Mouse (Mus musculus) megakaryocyte, embryonic 14.5 days (primary cell): ENCODE data around the gene Chd9. TPM values are rescaled to one million over a fixed set of nuclear protein-coding genes. Genes with fewer than 3 reads are reported as not detected.
A peak's percentile ranks its signal among the peaks of the same experiment; 100 is the strongest.

Experiments used
- H3K27me3 ChIP-seq: replicated peaks from 2 replicates; pipeline ENCODE3; 2012; ENCODE audit warnings: inconsistent platforms
- H3K36me3 ChIP-seq: replicated peaks from 2 replicates; pipeline ENCODE3; 2012; ENCODE audit warnings: low read length, inconsistent platforms, mixed read lengths
- H3K4me1 ChIP-seq: 2 replicates; pipeline ENCODE4 v1.6.1; 2012; ENCODE audit warnings: inconsistent platforms
- H3K4me3 ChIP-seq: replicated peaks from 2 replicates; pipeline ENCODE3; 2012; ENCODE audit warnings: moderate library complexity, mild to moderate bottlenecking, inconsistent platforms
- H3K9me3 ChIP-seq: 2 replicates; pipeline ENCODE4 v1.6.1; 2012; ENCODE audit warnings: inconsistent platforms
- FLI1 ChIP-seq: IDR thresholded peaks from 2 replicates; pipeline ENCODE4 v1.6.1; 2012; ENCODE audit warnings: low read length, inconsistent platforms, mixed read lengths
- GATA1 ChIP-seq: IDR thresholded peaks from 3 replicates; pipeline ENCODE4 v1.6.1; 2012; ENCODE audit warnings: mixed read lengths, low read length, inconsistent platforms, borderline replicate concordance
- polyA plus RNA-seq: library from polyadenylated mRNA; stranded (reverse); fragments of >175 nt; gene quantifications from 2 replicates; pipeline ENCODE4 v1.2.3, GENCODE M21; 2012; ENCODE audit warnings: low replicate concordance; ENCODE audit not compliant: insufficient read depth

Chd9 gene
- polyA plus RNA-seq, 1 experiment: 0.65 TPM

DNA sequence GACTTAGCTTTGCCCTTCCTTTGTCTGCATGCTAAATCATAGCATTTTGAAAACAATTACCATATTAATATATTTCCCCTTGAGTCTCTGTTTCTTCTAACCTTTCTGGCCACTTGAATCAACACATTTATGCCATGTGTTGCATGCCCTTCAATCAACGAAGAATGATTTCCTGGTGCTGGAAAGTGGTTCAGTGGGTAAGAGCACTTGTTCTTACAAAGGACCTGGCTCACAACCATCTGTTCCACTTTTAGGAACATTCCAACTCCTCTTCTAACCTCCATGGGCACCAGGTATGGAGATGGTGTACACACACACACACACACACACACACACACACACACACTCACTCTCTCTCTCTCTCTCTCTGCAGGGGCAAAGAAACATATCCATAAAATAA is 210.5 kb downstream of the Chd9 start:
- Histone ChIP-seq H3K36me3 (peaks cover 93% of the 10 kb centered on the region), H3K4me3 (no peak overlapping the region), H3K9me3 (no peaks in the 10 kb centered on the region), H3K27me3 (no peaks in the 10 kb centered on the region), H3K4me1 (no peaks in the 10 kb centered on the region)
- TF ChIP-seq GATA1 (no peak), FLI1 (no peak)

- no peaks in the 10 kb centered on the region for H3K9me3 ChIP-seq
- TF ChIP-seq GATA1 (no peak), FLI1 (no peak)
- H3K4me3 ChIP-seq: no peak overlapping the region
- H3K27me3 ChIP-seq: no peaks in the 10 kb centered on the region
- H3K4me1 ChIP-seq: no peaks in the 10 kb centered on the region
- H3K36me3 ChIP-seq: peaks cover 90% of the 10 kb centered on the region
Observed at GRCm38 (mm10) chr8:91046370-91046769, 218.2 kb downstream of the Chd9 start.

DNA sequence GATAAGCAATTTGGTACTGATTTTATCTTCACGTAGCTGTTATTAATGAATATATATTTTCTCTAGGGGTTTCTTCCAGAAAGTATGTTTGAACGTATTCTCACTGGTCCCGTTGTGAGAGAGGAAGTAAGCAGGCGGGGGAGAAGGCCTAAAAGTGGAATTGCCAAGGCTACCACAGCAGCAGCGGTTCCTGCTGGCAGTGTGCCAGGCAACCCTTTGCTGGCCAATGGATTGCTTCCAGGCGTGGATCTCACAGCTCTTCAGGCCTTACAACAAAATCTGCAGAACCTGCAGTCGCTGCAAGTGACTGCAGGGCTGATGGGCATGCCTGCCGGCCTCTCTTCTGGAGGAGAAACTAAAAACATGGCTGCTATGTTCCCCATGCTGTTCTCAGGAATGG is 222.9 kb downstream of the Chd9 start:
- no peaks in the 10 kb centered on the region for H3K27me3 ChIP-seq
- TF ChIP-seq GATA1 (no peak), FLI1 (no peak)
- no peak overlapping the region for H3K4me3 ChIP-seq
- peaks cover 90% of the 10 kb centered on the region for H3K36me3 ChIP-seq
- H3K4me1 ChIP-seq: no peaks in the 10 kb centered on the region
- H3K9me3 ChIP-seq: no peaks in the 10 kb centered on the region

DNA sequence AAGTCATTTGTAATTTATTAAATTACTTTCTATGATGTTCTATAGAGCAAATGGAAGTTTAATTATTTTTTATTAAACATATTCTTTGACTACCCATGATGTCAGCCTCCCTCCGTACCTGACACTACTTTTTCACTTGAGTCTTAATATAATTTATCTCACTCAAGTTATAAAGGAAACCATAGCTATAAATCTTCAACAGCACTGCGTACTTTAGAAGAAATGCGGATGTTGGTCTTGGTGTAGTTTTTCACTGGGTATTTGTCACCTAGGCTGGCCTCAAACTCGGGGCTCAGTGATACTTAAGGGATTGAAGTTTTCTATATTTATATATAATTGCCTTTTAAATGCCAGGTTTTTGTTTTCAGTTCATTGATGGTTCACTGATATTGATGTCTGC is 226.3 kb downstream of the Chd9 start:
- Histone ChIP-seq H3K36me3 (peaks cover 75% of the 10 kb centered on the region), H3K27me3 (no peaks in the 10 kb centered on the region), H3K4me1 (peaks cover 16% of the 10 kb centered on the region), H3K9me3 (no peaks in the 10 kb centered on the region), H3K4me3 (no peak overlapping the region)
- no peak for TF ChIP-seq FLI1
- TF ChIP-seq GATA1: no peak

DNA sequence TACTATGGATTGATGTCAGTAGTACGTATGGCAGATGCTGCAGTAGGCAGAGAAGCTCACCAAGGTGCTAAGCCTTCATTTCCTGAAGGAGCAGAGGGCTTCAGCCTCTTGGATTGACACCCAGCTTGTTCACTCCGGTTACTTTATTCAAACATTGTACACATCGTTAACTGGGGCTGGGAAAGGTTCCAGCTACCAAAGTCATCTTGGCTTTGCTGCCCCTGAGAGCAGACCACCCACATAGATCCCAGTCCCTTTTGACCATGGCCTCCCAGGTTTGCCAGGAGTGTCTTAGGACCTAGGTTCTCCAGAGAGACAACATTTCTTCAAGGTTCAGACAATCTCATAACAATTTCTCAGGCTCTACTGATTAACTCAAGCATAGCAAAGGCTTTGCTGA is 228.7 kb downstream of the Chd9 start:
- TF ChIP-seq FLI1: no peak
- TF ChIP-seq GATA1: no peak

DNA sequence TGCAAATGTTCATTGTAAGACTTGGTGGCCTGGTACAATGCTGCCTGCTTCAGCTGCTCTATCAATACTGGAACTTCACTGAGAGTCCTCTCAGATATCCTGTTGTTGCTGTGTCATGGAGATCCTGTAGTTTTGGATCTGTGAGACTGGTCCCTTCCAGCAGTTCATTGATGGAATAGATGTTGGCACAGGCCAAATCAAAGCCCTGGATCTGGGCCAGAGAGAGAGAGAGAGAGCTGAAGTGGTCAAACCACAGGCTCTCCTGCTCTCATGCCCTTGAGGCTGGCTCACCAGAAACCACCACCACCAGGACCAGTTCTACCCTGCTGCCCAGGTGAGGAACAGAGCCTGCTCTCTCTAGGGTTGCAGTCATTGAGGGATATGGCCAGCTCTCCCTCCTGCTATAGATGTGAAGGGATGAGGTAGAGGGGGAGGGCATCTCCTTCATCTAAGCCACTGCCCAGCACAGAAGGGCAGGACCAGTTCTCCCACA is 231.0 kb downstream of the Chd9 start:
- no peak for TF ChIP-seq FLI1
- no peak for TF ChIP-seq GATA1
- Histone ChIP-seq H3K27me3 (no peaks in the 10 kb centered on the region), H3K36me3 (peaks cover 30% of the 10 kb centered on the region), H3K4me3 (peak overlapping the region; percentile 38), H3K4me1 (peaks cover 37% of the 10 kb centered on the region), H3K9me3 (no peaks in the 10 kb centered on the region)

More for the DNA sequence above, 228.7 kb downstream of the Chd9 start:
- Histone ChIP-seq H3K27me3 (no peaks in the 10 kb centered on the region), H3K4me3 (no peak overlapping the region), H3K9me3 (no peaks in the 10 kb centered on the region), H3K36me3 (peaks cover 51% of the 10 kb centered on the region), H3K4me1 (peaks cover 33% of the 10 kb centered on the region)

DNA sequence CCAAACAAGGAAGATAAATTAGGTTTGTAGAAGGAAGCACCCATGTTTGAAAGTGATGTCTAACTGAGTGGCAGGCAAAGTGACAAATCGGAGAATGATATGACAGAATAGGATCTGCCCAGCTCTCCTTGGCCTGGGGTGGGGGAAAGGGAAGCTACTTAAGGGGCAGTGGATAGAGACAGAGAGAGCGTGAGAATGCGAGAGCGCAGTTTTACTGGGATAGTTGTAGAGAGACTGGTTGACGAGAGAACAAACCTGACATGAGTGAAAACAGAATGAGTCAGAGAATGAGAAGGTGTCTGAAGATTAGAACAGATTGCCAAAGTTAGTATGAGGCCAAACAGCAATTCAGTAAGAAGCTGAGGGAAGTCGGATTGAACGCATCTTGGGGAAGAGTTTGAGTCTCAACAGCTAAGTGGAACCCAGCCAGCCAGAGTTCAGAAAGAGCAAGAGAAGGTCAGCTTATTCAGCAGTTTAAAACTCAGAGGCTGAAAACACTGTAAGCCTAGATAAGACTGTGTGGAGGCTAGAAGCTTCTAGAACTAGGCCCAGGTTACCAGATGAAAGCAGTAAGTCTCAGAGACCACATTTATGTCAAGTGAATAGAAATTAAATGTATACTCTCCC is 231.8 kb downstream of the Chd9 start:
- H3K4me3 ChIP-seq: peak overlapping the region; percentile 68
- H3K9me3 ChIP-seq: no peaks in the 10 kb centered on the region
- peaks cover 42% of the 10 kb centered on the region for H3K4me1 ChIP-seq
- TF ChIP-seq GATA1 (no peak), FLI1 (no peak)
- H3K36me3 ChIP-seq: peaks cover 25% of the 10 kb centered on the region
- H3K27me3 ChIP-seq: no peaks in the 10 kb centered on the region

GRCm38 (mm10) chr8:91060555-91061471 is 232.7 kb downstream of the Chd9 start:
- Histone ChIP-seq H3K4me1 (peaks cover 49% of the 10 kb centered on the region), H3K9me3 (no peaks in the 10 kb centered on the region), H3K27me3 (no peaks in the 10 kb centered on the region), H3K4me3 (peak overlapping the region; percentile 68), H3K36me3 (peaks cover 17% of the 10 kb centered on the region)
- TF ChIP-seq FLI1 (no peak), GATA1 (no peak)

- Histone ChIP-seq H3K36me3 (peaks cover 2% of the 10 kb centered on the region), H3K4me1 (peaks cover 40% of the 10 kb centered on the region), H3K4me3 (no peak overlapping the region), H3K9me3 (no peaks in the 10 kb centered on the region), H3K27me3 (no peaks in the 10 kb centered on the region)
- TF ChIP-seq GATA1: no peak
- TF ChIP-seq FLI1: no peak
Observed at GRCm38 (mm10) chr8:91065179-91065578, 237.0 kb downstream of the Chd9 start.

DNA sequence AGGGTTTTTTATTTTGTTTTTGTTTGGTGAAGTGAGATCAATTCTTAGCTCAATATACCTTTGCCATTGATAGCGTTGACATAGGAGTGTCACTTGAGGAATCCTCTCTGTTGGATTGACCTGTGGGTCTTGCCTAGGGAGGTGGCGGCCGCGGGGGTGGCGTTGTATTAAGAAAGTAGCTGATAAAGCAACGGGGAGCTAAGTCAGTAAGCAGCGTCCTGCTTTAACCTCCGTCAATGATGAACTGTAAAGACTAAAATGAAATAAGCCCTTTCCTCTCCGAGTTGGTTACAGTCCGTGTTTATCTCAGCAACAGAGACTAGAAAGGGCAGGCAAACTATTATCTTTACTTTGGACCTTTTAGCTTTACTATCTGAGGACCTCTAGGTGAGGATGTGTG is 241.3 kb downstream of the Chd9 start:
- Histone ChIP-seq H3K9me3 (no peaks in the 10 kb centered on the region), H3K4me1 (peaks cover 60% of the 10 kb centered on the region), H3K36me3 (peaks cover 17% of the 10 kb centered on the region), H3K4me3 (peak overlapping the region; percentile 99), H3K27me3 (no peaks in the 10 kb centered on the region)
- TF ChIP-seq FLI1: no peak
- TF ChIP-seq GATA1: no peak
